Mouse (Mus musculus) limb, embryonic 13.5 days (tissue): ENCODE measurements around the gene Epha3. TPM values are rescaled to one million over a fixed set of nuclear protein-coding genes. Genes with fewer than 3 reads are reported as not detected.

Experiments used
- ATAC-seq: fragments of 200-750 bp; cut with Nextera tagmentation; 2 replicates; pipeline ENCODE4 v1.8.0; 2017; ENCODE audit warnings: low read depth, moderate number of reproducible peaks, moderate TSS enrichment; ENCODE audit not compliant: low FRiP score
- H3K27ac ChIP-seq: fragments of 300-500 bp; sonication (generic); 2 replicates; pipeline ENCODE4 v1.5.1; 2015; ENCODE audit warnings: inconsistent platforms, mild to moderate bottlenecking, moderate library complexity
- H3K27me3 ChIP-seq: fragments of 300-500 bp; sonication (generic); 2 replicates; pipeline ENCODE4 v1.6.1; 2015; ENCODE audit warnings: mild to moderate bottlenecking, inconsistent platforms
- H3K36me3 ChIP-seq: fragments of 300-500 bp; sonication (generic); 2 replicates; pipeline ENCODE4 v1.6.1; 2015; ENCODE audit warnings: inconsistent platforms, mild to moderate bottlenecking, moderate library complexity
- H3K4me1 ChIP-seq: fragments of 300-500 bp; sonication (generic); 2 replicates; pipeline ENCODE4 v1.6.1; 2015; ENCODE audit warnings: inconsistent platforms
- H3K4me2 ChIP-seq: fragments of 300-500 bp; sonication (generic); replicated peaks from 2 replicates; pipeline ENCODE4 v1.6.1; 2015; ENCODE audit warnings: inconsistent platforms, mild to moderate bottlenecking, moderate library complexity
- H3K4me3 ChIP-seq: fragments of 300-500 bp; sonication (generic); 2 replicates; pipeline ENCODE4 v1.5.1; 2015; ENCODE audit warnings: moderate library complexity, mild to moderate bottlenecking, inconsistent platforms
- H3K9ac ChIP-seq: fragments of 300-500 bp; sonication (generic); 2 replicates; pipeline ENCODE4 v1.6.1; 2015; ENCODE audit warnings: mild to moderate bottlenecking, inconsistent platforms
- H3K9me3 ChIP-seq: fragments of 300-500 bp; sonication (generic); 2 replicates; pipeline ENCODE4 v1.6.1; 2016; ENCODE audit warnings: inconsistent platforms
- WGBS: fragments of 180-500 bp; shearing (Covaris S2); methylation state at CpG from one replicate; pipeline ENCODE4 v1.1.7; 2015; 5-methylcytosine and 5-hydroxymethylcytosine counted together
- polyA plus RNA-seq: library from polyadenylated mRNA; unstranded; fragments of >200 nt; fragmentation: Nextera tagmentation; extraction: Ambion mirVana; gene quantifications from 2 replicates; pipeline ENCODE4 v1.2.1, GENCODE M21; 2015

Gene Epha3
- polyA plus RNA-seq, 1 experiment from 2014 or later: 36.1 TPM

GRCm38 (mm10) chr16:63706912-63707868, 156.8 kb downstream of the Epha3 start:
- no peaks in the 10 kb centered on the region for H3K27me3 ChIP-seq
- H3K4me1 ChIP-seq: peaks cover 14% of the 10 kb centered on the region
- H3K4me3 ChIP-seq: no peak overlapping the region
- H3K4me2 ChIP-seq: peak overlapping the region; percentile 42
- peak; percentile 82 for ATAC-seq
- H3K9me3 ChIP-seq: no peaks in the 10 kb centered on the region
- 31% methylated on average over 17 of the region's 17 CpGs for WGBS
- H3K9ac ChIP-seq: no peak overlapping the region
- no peaks in the 10 kb centered on the region for H3K36me3 ChIP-seq
- H3K27ac ChIP-seq: peak overlapping the region; percentile 52; the same call in 1 of the 2 replicates

DNA sequence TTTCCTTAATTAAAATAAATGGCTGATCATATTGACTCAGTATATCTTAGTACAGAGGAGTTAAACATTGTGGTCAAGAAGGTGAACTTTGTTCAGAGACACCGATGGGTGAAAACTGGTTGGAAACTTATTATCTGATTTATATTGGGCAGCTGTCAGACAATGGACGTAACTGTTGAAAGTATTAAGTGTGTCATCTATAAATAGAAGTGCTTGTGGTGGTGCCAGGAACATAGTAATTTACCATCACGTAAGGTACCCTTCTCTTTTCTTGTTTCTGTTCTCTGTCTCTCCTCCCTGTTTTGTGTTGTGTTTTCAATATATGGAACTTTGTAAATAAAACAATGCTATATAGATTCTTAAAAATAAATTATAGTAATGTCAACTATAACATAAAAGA, 174.6 kb downstream of the Epha3 start:
- H3K27me3 ChIP-seq: no peaks in the 10 kb centered on the region
- 69% methylated on average over 3 of the region's 3 CpGs for WGBS
- no peak overlapping the region for H3K27ac ChIP-seq
- H3K4me3 ChIP-seq: no peak overlapping the region
- H3K9ac ChIP-seq: no peak overlapping the region
- ATAC-seq: no peak
- peaks cover 6% of the 10 kb centered on the region; the same call in 1 of the 2 replicates for H3K4me1 ChIP-seq
- no peaks in the 10 kb centered on the region for H3K9me3 ChIP-seq
- no peaks in the 10 kb centered on the region for H3K36me3 ChIP-seq
- no peak overlapping the region for H3K4me2 ChIP-seq

DNA sequence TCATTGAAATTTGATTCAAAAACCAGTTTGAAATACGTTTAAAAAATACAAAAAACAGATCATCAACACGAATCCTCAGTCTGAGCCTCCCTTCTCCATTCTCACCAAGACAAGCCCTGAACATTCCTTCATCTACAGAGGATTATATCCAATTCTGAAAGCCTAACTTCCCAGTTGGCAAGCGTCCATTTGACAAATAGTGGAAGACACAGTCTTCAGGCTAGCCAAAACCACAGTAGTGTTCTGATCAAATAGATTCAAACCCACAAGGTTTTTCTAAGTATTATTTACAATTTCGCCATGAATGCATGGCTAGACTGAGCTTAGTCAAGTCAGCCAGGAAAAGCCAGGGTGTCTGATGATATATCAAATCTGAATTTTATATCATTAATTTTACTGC, 179.8 kb downstream of the Epha3 start:
- no peak overlapping the region for H3K27ac ChIP-seq
- no peak overlapping the region for H3K9ac ChIP-seq
- WGBS: 79% methylated on average over 4 of the region's 4 CpGs
- H3K27me3 ChIP-seq: no peaks in the 10 kb centered on the region
- H3K9me3 ChIP-seq: no peaks in the 10 kb centered on the region
- peaks cover 6% of the 10 kb centered on the region; the same call in 1 of the 2 replicates for H3K4me1 ChIP-seq
- ATAC-seq: no peak
- no peak overlapping the region for H3K4me2 ChIP-seq
- no peak overlapping the region for H3K4me3 ChIP-seq
- no peaks in the 10 kb centered on the region for H3K36me3 ChIP-seq

DNA sequence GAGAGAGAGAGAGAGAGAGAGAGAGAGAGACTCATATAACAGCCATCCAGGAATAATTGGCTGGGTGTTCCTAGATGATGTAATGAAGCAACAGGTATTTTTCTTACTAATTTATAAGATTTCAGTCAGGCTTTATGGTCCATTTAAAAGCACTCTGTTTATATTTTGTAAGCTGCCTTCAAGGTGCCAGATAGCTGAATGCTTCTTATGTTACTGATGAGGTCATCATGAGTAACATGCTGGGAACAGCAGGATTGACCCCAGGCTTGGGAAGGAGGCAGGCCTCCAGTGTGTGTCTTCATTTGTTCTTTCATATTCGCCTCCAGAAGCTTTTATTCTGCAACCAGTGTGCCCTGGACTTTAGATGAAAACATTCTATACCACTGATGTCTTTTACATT, 189.5 kb downstream of the Epha3 start:
- H3K4me3 ChIP-seq: no peak overlapping the region
- no peaks in the 10 kb centered on the region for H3K27me3 ChIP-seq
- no peak overlapping the region for H3K4me2 ChIP-seq
- no peaks in the 10 kb centered on the region for H3K9me3 ChIP-seq
- no peaks in the 10 kb centered on the region for H3K36me3 ChIP-seq
- ATAC-seq: peak; percentile 59; the same call in 1 of the 2 replicates
- WGBS: 43% methylated on average over 1 of the region's 1 CpGs
- no peak overlapping the region for H3K9ac ChIP-seq
- H3K4me1 ChIP-seq: no peaks in the 10 kb centered on the region; the same call in 1 of the 2 replicates
- no peak overlapping the region for H3K27ac ChIP-seq

DNA sequence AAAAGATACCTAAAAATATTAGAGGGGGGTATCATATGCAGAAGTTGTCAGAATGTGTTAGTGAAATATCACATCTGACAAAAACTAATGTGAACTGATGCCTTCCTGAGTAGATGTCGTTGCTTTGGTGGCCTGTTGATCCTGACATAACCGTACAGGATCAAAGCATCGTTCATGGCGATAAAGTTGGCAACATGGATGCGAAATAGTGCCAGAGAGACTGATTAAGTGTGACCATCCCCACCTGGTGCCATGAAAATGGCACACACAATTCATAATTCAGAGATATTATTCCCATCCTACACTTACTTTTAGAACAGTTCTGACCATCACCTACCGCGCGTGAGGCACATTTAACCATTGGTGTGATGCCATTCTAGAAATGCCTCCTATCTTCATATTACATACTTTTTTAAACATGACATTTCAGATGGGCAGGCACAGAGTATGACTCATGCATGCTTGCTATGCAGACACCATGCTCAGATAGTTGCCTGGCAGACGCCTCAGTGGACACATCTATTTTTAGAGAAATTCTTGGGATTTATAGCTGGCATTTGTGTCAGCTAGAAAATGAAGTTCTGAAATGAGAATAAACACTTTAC, 190.6 kb downstream of the Epha3 start:
- no peak overlapping the region for H3K4me3 ChIP-seq
- 89% methylated on average over 9 of the region's 9 CpGs for WGBS

DNA sequence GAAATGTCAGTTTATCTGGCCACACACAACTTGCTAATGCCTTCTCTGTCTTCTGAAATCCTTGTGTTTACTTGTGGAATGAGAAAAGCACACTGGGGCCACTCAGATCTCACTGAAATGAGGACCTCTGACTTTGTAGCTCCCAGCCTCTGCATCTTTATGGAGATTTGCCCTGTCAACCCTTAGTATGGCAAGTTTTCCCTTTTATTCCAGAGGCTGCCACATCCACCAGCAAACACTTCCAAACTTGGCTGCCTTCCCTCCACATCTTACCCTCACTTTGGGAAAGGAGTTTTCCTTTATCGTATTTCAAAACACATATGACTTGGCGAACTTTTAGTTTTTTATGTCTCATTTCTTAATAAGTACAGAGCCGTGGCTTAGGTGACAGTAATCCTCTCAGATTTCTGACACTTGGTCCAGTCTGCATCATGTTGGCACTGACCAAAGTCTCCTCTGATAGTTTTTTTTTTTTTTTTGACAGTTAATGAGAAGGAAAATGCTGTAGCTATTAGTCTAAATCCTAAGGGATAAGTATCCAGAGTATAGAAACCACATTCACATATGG, 198.0 kb downstream of the Epha3 start:
- Histone ChIP-seq H3K9ac (no peak overlapping the region), H3K27me3 (no peaks in the 10 kb centered on the region; the same call in 1 of the 2 replicates), H3K4me3 (no peak overlapping the region), H3K9me3 (no peaks in the 10 kb centered on the region), H3K4me2 (no peak overlapping the region), H3K36me3 (no peaks in the 10 kb centered on the region), H3K4me1 (peaks cover 13% of the 10 kb centered on the region), H3K27ac (no peak overlapping the region)
- WGBS: 30% methylated on average over 3 of the region's 3 CpGs
- ATAC-seq: peak; percentile 24; the same call in 1 of the 2 replicates

More for the DNA sequence above, 190.6 kb downstream of the Epha3 start:
- Histone ChIP-seq H3K4me1 (no peaks in the 10 kb centered on the region; the same call in 1 of the 2 replicates), H3K36me3 (no peaks in the 10 kb centered on the region), H3K9me3 (no peaks in the 10 kb centered on the region), H3K4me2 (no peak overlapping the region), H3K9ac (no peak overlapping the region), H3K27me3 (no peaks in the 10 kb centered on the region), H3K27ac (no peak overlapping the region)
- no peak for ATAC-seq

- 19% methylated on average over 4 of the region's 4 CpGs for WGBS
- H3K36me3 ChIP-seq: no peaks in the 10 kb centered on the region
- H3K4me2 ChIP-seq: no peak overlapping the region
- no peaks in the 10 kb centered on the region; the same call in 1 of the 2 replicates for H3K27me3 ChIP-seq
- peaks cover 10% of the 10 kb centered on the region; the same call in 1 of the 2 replicates for H3K4me1 ChIP-seq
- H3K4me3 ChIP-seq: no peak overlapping the region
- H3K27ac ChIP-seq: no peak overlapping the region
- ATAC-seq: no peak
- no peak overlapping the region for H3K9ac ChIP-seq
- no peaks in the 10 kb centered on the region for H3K9me3 ChIP-seq
Observed at GRCm38 (mm10) chr16:63658302-63658974, 205.5 kb downstream of the Epha3 start.

GRCm38 (mm10) chr16:63657743-63658142, 206.2 kb downstream of the Epha3 start:
- Histone ChIP-seq H3K4me3 (no peak overlapping the region), H3K36me3 (no peaks in the 10 kb centered on the region), H3K9ac (no peak overlapping the region), H3K4me2 (no peak overlapping the region), H3K27me3 (no peaks in the 10 kb centered on the region), H3K4me1 (peaks cover 10% of the 10 kb centered on the region; the same call in 1 of the 2 replicates), H3K27ac (no peak overlapping the region), H3K9me3 (no peaks in the 10 kb centered on the region)
- ATAC-seq: no peak
- 24% methylated on average over 2 of the region's 2 CpGs for WGBS

- no peak for ATAC-seq
- WGBS: 66% methylated on average over 5 of the region's 5 CpGs
- Histone ChIP-seq H3K9me3 (no peaks in the 10 kb centered on the region), H3K36me3 (no peaks in the 10 kb centered on the region), H3K4me3 (no peak overlapping the region), H3K9ac (no peak overlapping the region), H3K27me3 (no peaks in the 10 kb centered on the region), H3K4me2 (no peak overlapping the region), H3K27ac (no peak overlapping the region), H3K4me1 (peaks cover 7% of the 10 kb centered on the region; the same call in 1 of the 2 replicates)
Observed at GRCm38 (mm10) chr16:63653393-63653918, 210.5 kb downstream of the Epha3 start.

DNA sequence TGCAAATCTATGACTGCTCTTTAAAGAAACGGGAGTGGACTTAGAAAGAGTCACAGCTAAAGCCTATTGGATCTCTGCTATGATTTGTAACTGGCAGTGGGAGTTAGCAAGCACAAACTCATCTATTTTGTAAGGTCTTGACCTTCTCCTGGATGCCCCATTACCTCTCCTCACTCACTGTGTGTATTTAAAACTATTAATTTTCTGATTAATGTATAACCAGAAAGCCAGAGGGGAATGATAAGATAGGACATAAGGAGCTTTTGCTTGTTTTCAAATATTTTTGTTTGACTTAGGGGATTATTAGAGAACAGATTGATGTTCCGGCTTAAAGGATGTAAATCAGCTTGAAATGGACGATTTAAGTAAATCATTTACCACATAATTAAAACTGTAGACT, 213.2 kb downstream of the Epha3 start:
- Histone ChIP-seq H3K4me1 (no peaks in the 10 kb centered on the region), H3K36me3 (no peaks in the 10 kb centered on the region), H3K4me2 (no peak overlapping the region), H3K27ac (no peak overlapping the region), H3K27me3 (no peaks in the 10 kb centered on the region), H3K4me3 (no peak overlapping the region), H3K9me3 (no peaks in the 10 kb centered on the region), H3K9ac (no peak overlapping the region)
- ATAC-seq: no peak
- WGBS: 84% methylated on average over 3 of the region's 3 CpGs

- Histone ChIP-seq H3K9me3 (no peaks in the 10 kb centered on the region), H3K4me1 (peaks cover 2% of the 10 kb centered on the region; the same call in 1 of the 2 replicates), H3K4me3 (no peak overlapping the region), H3K27ac (no peak overlapping the region), H3K9ac (no peak overlapping the region), H3K27me3 (no peaks in the 10 kb centered on the region), H3K36me3 (no peaks in the 10 kb centered on the region), H3K4me2 (no peak overlapping the region)
- no peak for ATAC-seq
Observed at GRCm38 (mm10) chr16:63646577-63646976, 217.4 kb downstream of the Epha3 start.
